Comparison of ENCODE assay signal across 8 mouse cellular contexts in the genomic region with DNA sequence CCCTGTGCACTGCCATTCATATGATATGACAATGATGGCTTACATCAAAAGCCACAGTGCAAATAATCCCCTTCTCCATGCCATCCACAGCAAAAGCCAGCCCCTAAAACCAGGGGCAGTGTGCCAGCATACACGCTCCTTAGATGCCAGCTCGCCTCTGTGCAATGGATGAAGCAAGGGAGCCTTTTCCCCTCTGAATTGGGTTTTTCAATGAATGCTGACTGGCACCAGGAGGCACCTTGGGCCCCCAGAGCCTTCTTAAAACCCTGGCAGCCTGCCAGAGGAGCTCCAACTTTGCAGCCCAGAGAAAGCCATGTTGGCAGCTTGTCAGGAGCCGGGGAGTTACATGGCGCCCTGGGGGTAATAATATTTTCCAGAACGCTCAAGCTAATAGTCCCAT.
DNase-seq lines count a peak whose midpoint lies in the region; ATAC-seq and TF ChIP-seq lines count a peak whose summit lies in the region.

No protein-coding gene starts in this region.

- 46% methylated on average over 5 of the region's 5 CpGs for WGBS in heart, embryonic 16.5 days
- 26% methylated on average over 5 of the region's 5 CpGs for WGBS in embryonic facial prominence, embryonic 13.5 days
- 54% methylated on average over 5 of the region's 5 CpGs for WGBS in stomach, postnatal 0 days

- no peak overlapping the region for H3K4me3 ChIP-seq in heart, embryonic 16.5 days (ENCODE audit: low read length)
- H3K4me3 ChIP-seq in embryonic facial prominence, embryonic 13.5 days: no peak overlapping the region
- no peak overlapping the region for H3K4me3 ChIP-seq in stomach, postnatal 0 days (ENCODE audit: low read depth, low read length)

- no peaks in the 10 kb centered on the region for H3K36me3 ChIP-seq in heart, embryonic 16.5 days (ENCODE audit: control insufficient read depth, insufficient read depth)
- H3K36me3 ChIP-seq in embryonic facial prominence, embryonic 13.5 days: no peaks in the 10 kb centered on the region
- H3K36me3 ChIP-seq in stomach, postnatal 0 days (ENCODE audit: control insufficient read depth, insufficient read depth, low read length): no peaks in the 10 kb centered on the region

- H3K4me2 ChIP-seq in heart, embryonic 16.5 days (ENCODE audit: low read depth, low read length): peak overlapping the region; percentile 26; the same call in 1 of the 2 replicates
- H3K4me2 ChIP-seq in embryonic facial prominence, embryonic 13.5 days: peak overlapping the region; percentile 28
- no peak overlapping the region for H3K4me2 ChIP-seq in stomach, postnatal 0 days (replicated peaks; ENCODE audit: low read depth)

- TF ChIP-seq CTCF in stomach, postnatal 0 days (IDR thresholded peaks at IDR 0.05; ENCODE audit: low read depth): no peak

- H3K4me1 ChIP-seq in heart, embryonic 16.5 days (ENCODE audit: control insufficient read depth, insufficient read depth, low read length): peaks cover 56% of the 10 kb centered on the region
- peaks cover 90% of the 10 kb centered on the region for H3K4me1 ChIP-seq in embryonic facial prominence, embryonic 13.5 days
- H3K4me1 ChIP-seq in stomach, postnatal 0 days (replicated peaks; ENCODE audit: control insufficient read depth, insufficient read depth): peaks cover 10% of the 10 kb centered on the region

- no peak for DNase-seq in heart, adult 8-10 months (ENCODE audit: low spot score)
- peak; percentile 40 for DNase-seq in Muller cell, postnatal 12 days (ENCODE audit: inconsistent ontology term)
- peak; percentile 71 for DNase-seq in kidney, postnatal 10 days
- DNase-seq in stomach, postnatal 0 days (ENCODE audit: low spot score): no peak
- DNase-seq in ovary, postnatal 10 days (ENCODE audit: low spot score): no peak
- no peak for DNase-seq in ovary, adult 18-20 months (ENCODE audit: low spot score)

- peak overlapping the region; percentile 67 for H3K27ac ChIP-seq in heart, embryonic 16.5 days (ENCODE audit: low read length)
- peak overlapping the region; percentile 55; the same call in 1 of the 2 replicates for H3K27ac ChIP-seq in embryonic facial prominence, embryonic 13.5 days
- H3K27ac ChIP-seq in stomach, postnatal 0 days (replicated peaks): no peak overlapping the region

- ATAC-seq in heart, embryonic 16.5 days (replicated peaks; ENCODE audit: extremely low read depth, insufficient read depth, low FRiP score): 0 out of 2 replicates have a peak, but pooled peaks have one; percentile 12
- ATAC-seq in embryonic facial prominence, embryonic 13.5 days (ENCODE audit: insufficient number of reproducible peaks, insufficient read depth, low FRiP score, low TSS enrichment, low read depth): no peak
- no peak for ATAC-seq in stomach, postnatal 0 days (ENCODE audit: low FRiP score, low TSS enrichment)

- TF ChIP-seq EP300 in stomach, postnatal 0 days (optimal IDR thresholded peaks at IDR 0.05): no peak

- H3K27me3 ChIP-seq in heart, embryonic 16.5 days (ENCODE audit: control insufficient read depth, insufficient read depth, low read length): no peaks in the 10 kb centered on the region
- H3K27me3 ChIP-seq in embryonic facial prominence, embryonic 13.5 days: no peaks in the 10 kb centered on the region
- no peaks in the 10 kb centered on the region for H3K27me3 ChIP-seq in stomach, postnatal 0 days (ENCODE audit: control insufficient read depth, insufficient read depth, low read length)

- H3K9ac ChIP-seq in heart, embryonic 16.5 days (ENCODE audit: low read length): no peak overlapping the region
- no peak overlapping the region for H3K9ac ChIP-seq in embryonic facial prominence, embryonic 13.5 days
- no peak overlapping the region for H3K9ac ChIP-seq in stomach, postnatal 0 days (ENCODE audit: low read length)

- H3K9me3 ChIP-seq in heart, embryonic 16.5 days (replicated peaks; ENCODE audit: control insufficient read depth, low read length): no peaks in the 10 kb centered on the region
- H3K9me3 ChIP-seq in embryonic facial prominence, embryonic 13.5 days: no peaks in the 10 kb centered on the region
- H3K9me3 ChIP-seq in stomach, postnatal 0 days (ENCODE audit: control insufficient read depth, low read length): no peaks in the 10 kb centered on the region

Comparison
In these comparisons a context has a peak if more than half of its experiments do, and no peak if none do; other contexts are left out.
1. DNase-seq: peak in Muller cell, postnatal 12 days (single experiment) and kidney, postnatal 10 days (single experiment); none in heart, adult 8-10 months (single experiment), stomach, postnatal 0 days (single experiment), ovary, postnatal 10 days (single experiment) and ovary, adult 18-20 months (single experiment).